Mouse (Mus musculus) right cerebral cortex, postnatal 4 days (tissue): ENCODE results near the gene Ppp1r15a.
A peak's percentile ranks its signal among the peaks of the same experiment; 100 is the strongest.
"Not testable (repeated sequence)": the region's sequence is repeated elsewhere in the genome, so short reads cannot be mapped to it uniquely, and the experiment has no call there.

Experiments used
- DNase-seq: peaks from one replicate; pipeline ENCODE4 v3.0.0-alpha.2; 2022

Gene Ppp1r15a

GRCm38 (mm10) chr7:45550821-45551511 lies 24.9 kb upstream of the Ppp1r15a start:
- no peak for DNase-seq

DNA sequence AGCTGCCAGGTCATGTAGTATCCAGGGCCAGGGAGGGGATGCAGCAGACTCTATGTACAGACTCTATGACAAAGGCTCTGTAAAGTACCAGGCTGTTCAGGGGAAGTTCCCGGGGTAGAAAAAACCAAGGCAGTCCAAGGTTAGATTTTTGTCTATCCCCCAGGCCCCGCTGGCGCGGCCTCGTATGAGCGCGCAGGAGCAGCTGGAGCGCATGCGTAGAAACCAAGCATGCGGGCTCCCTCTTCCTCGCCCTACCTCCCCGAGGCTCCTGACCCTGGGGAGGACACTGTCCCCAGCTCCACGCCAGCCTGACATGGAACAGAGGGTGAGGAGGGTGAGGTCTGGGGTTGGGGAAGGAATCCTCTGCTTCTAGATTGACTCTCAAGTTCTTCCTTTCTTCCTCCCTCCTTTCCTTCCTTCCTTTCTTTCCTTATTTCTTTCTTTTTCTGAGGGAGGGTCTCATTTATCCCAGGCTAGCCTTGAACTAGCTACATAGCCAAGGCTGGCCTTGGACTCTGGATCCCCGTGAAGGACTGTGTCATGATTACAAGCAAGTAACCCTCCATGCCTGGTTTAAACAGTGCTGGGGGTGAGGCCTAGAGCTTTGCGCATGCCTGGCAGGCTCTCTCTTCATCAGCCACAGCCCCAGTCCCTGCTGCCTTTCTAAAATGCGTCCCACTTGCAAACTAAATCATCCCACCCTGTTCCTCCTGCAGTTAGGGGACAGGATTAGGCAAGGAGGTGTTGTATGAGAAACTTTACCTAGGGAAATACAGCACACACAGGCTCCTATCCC lies 23.8 kb upstream of the Ppp1r15a start:
- no peak for DNase-seq

GRCm38 (mm10) chr7:45544525-45544924 lies 18.5 kb upstream of the Ppp1r15a start:
- DNase-seq, result no peak

DNA sequence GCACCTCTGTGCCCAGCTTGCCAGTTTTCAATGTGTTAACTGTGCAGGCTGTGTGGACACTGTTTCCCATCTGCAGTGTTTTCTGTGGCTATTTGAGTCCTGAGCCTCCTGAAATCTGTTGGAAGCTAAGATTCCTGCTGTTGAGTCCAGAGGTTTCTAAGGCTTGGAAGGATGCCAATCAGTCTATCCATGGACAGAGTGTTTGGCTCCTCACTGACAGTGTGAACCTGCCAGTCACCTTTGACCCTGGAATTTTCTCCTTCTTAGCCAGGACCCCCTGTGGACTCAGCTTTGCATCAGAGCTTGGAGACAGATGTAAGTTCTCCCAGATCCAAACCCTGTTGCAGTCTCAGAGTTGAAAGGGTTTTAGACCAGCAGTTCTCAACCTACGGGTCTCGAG lies 14.1 kb upstream of the Ppp1r15a start:
- no peak for DNase-seq

GRCm38 (mm10) chr7:45539095-45539494 lies 13.0 kb upstream of the Ppp1r15a start:
- no peak for DNase-seq

GRCm38 (mm10) chr7:45538163-45539041 lies 12.3 kb upstream of the Ppp1r15a start:
- DNase-seq, result peak; percentile 54

DNA sequence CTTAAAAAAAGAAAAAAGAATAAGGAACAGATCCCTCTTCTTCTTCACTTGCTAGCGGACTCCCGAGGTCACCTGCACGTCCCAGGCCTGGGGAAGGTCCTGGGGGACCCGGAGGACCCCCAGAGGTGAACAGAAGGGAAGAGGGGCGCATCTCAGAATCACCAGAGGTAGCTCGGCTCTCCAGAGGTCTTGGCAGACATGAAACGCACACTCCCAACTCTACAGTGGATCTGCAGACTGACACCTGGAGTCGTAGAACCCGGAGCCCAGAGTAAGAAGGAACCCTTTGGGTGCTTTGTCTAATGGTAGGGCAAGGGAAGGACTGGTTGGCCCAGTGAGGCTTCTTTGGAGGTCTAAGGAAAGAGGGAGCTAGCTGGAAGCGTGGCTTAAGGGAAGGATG lies 11.5 kb upstream of the Ppp1r15a start:
- no peak for DNase-seq

DNA sequence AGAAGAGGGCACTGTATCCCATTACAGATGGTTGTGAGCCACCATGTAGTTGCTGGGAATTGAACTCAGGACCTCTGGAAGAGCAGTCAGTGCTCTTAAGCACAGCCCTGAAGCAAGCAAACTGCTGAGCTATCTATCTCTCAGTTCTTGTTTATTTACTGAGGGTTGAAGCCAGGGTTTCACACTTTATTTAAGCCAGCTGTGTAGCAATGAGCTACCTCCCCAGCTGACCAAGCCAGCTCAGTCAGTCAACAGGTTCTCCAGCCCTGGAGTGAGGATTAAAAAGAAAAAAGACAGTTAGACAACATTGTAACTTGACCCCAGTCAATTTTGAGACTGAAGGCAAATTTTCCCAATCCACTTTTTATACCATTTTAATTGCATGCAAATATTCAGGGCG lies 9.6 kb upstream of the Ppp1r15a start:
- no peak for DNase-seq

DNA sequence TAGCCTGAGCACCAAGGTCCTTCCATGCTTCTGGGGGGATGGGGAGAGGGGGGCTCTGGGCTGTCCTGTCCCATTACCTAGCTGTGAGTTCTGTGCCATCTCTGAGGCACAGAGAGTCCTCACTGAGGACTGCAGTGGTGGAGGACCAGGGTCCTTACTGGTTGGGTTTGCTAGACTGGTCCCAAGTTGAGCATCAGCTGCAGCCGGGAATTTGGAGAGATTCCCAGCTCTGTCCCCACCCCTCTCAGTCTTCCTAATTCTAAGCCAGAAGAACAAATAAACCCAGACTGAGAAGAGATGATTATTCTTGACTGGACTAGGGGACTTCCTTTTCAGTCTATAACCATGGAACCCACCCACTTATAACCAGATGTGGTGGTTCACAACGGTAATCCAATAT lies 4.6 kb upstream of the Ppp1r15a start:
- DNase-seq, result no peak

GRCm38 (mm10) chr7:45529461-45529860 lies 3.4 kb upstream of the Ppp1r15a start:
- DNase-seq, result no peak

DNA sequence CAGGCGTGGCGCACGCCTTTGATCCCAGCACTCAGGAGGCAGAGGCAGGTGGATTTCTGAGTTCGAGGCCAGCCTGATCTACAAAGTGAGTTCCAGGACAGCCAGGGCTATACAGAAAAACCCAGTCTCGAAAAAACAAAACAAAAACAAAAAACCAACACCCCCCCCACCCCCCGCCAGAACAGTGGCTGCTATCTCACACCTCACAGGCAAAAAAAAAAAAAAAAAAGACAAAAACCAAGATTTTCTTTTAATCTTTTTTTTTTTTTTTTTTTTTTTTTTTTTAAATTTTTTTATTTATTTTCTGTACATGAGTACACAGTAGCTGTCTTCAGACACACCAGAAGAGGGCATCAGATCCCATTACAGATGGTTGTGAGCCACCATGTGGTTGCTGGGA lies 1.1 kb upstream of the Ppp1r15a start:
- DNase-seq, result not testable (repeated sequence)

DNA sequence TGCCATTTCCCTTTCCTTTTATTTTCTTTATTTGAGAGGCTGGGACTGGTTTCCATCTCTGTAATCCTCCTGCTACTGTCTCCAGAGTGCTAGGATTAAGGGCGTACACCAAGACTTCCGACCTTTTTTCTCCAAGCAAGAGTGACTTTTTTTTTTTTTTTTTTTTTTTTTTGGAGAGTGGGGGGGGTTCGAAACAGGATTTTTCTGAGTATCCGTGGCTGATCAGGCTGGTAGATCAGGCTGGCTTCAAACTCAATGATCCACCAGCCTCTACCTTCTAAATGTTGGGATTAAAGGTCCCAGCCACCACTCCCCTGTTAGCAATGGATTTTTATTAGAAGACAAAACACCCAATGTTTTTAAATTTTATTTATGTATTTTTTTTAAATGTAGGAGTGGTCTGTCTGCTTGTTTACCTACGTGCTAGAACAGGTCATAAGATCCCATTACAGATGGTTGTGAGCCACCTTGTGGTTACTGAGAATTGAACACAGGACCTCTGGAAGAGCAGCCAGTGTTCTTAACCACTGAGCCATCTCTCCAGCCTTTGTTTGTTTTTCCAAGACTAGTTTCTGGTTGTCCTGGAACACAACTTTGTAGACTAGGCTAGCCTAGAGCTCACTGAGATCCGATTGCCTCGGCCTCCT lies 529 bp upstream of the Ppp1r15a start:
- no peak for DNase-seq

GRCm38 (mm10) chr7:45524841-45525621 lies 1.0 kb downstream of the Ppp1r15a start:
- peak; percentile 27 for DNase-seq

- DNase-seq, result no peak
Measured at GRCm38 (mm10) chr7:45523678-45524170, 2.3 kb downstream of the Ppp1r15a start.

GRCm38 (mm10) chr7:45522957-45523676 lies 3.0 kb downstream of the Ppp1r15a start:
- DNase-seq, result no peak

- no peak for DNase-seq
Measured at GRCm38 (mm10) chr7:45522194-45522752, 3.8 kb downstream of the Ppp1r15a start.

- DNase-seq, result peak; percentile 84
Measured at GRCm38 (mm10) chr7:45521728-45522184, 4.3 kb downstream of the Ppp1r15a start.

GRCm38 (mm10) chr7:45520605-45521004 lies 5.5 kb downstream of the Ppp1r15a start:
- no peak for DNase-seq

GRCm38 (mm10) chr7:45519345-45520120 lies 6.5 kb downstream of the Ppp1r15a start:
- DNase-seq, result peak; percentile 29

GRCm38 (mm10) chr7:45518618-45519017 lies 7.5 kb downstream of the Ppp1r15a start:
- DNase-seq, result no peak
